Mouse (Mus musculus) left cerebral cortex, postnatal 4 days (tissue): ENCODE data around the gene Gfi1b. TPM values are rescaled to one million over a fixed set of nuclear protein-coding genes. Genes with fewer than 3 reads are reported as not detected.
A peak's percentile ranks its signal among the peaks of the same experiment; 100 is the strongest.

ENCODE experiments used
- DNase-seq: peaks from one replicate; pipeline ENCODE4 v3.0.0-alpha.2; 2022
- intact Hi-C: fragments of 180-260 bp; cut with DNase I; formaldehyde crosslinking; loops from one replicate; pipeline ENCODE4 v1.15.1; 2025
- total RNA-seq, 2 experiments: library from RNA; stranded (reverse); gene quantifications; 2 replicates each; pipeline ENCODE4 v1.2.3; 2021

Gfi1b gene
- total RNA-seq, 2 experiments from 2014 or later: not detected

GRCm38 (mm10) chr2:28601720-28602590 lies 19.8 kb downstream of the Gfi1b start:
- intact Hi-C loops: no loop called here
- no peak for DNase-seq

DNA sequence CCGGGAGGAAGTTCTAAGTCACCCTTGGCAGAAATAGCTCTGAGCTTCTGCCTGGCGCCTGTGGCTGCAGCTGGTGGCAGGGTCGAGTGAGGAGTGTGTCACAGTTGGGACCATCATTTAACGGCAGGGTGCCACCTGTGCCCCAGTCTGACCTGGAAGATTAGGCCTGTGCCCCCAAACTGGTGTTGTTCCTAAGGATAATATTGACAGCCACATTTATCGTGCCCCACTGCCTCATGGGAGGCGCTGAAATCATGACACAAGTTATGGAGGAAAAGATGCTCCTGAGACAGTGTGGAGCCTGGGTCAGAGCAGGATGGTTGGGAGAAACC lies 22.2 kb downstream of the Gfi1b start:
- DNase-seq: no peak
- intact Hi-C loops: no loop called here

DNA sequence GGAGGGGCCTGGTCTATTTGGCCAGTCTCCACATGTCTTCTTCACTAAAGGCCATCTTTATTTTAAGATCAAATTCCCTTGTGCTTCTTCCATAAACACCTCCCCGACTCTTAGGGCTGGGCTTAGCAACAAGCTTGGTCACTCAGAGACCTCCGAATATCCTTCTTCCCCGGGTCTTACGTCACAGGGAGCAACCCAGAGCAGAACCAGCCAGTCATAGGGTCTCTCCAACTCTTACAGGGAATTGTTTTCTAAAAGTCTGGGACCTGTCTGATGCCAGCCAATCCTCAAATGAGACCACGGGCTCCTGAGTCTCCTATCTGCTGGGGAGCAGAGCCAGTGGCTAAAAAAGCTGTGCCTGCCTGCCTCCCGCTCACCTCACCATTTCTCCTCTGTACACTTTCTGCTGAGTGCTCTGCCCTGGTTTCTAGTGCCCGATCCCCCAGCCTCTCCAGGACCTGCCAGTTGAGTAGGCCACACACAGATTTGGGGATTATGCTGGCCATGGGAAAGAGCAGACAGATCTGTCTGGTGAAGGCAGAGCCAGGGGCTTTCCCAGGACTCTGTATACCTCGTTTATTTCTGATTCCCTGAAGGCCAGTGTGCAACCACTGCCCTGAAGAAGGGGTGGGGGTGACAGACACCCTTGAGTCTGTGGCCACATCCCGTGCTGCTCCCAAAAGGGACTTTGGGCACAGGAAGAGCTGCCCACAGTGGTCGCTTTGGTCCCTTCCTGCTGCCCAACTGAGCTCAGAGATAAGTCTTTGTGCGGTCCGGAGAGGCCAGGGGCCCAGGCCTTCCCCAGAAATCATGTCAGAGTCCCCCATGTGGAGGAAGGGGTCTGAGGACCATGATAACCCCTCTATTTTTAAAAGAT lies 22.9 kb downstream of the Gfi1b start:
- intact Hi-C loops: no loop called here
- DNase-seq: no peak

DNA sequence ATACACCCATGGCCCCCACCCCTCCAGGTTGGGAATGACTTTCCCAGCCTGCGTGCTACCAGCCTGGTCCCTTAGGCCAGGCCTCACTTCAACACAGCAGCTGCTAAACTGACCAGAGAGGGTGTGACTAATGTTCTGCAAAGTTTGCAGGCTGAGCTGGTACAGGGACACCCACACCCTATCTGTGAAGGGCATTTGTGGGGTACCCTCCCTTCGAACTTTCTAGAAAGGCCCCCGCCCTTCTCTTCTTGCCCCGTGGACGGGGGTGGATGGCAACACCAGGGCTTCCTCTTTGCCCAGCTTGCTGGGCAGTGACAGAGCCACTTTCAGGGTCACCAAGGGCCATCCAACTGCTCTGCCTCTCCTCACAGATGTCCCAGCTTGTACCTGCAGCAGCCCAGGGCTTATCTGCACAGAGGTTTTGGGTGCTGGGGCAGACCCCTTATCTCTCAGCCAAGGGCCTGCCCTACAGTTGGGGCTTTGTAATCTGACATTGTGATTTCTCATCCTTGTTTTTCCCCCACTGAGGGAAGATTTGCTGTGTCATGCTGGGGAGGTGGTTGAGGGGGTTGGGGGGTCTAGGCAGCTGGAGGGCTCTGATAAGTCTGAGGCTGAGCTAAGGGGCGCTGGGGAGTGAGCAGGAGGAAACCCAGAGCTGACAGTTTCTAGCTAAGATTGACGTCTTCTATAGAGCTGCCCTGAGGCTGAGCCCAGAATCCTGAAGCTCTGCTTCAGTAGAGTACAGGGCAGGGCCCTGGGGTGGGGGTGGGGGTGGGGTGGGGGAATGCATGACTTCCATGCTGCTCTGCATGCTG lies 23.8 kb downstream of the Gfi1b start:
- intact Hi-C loops: no loop called here
- no peak for DNase-seq

DNA sequence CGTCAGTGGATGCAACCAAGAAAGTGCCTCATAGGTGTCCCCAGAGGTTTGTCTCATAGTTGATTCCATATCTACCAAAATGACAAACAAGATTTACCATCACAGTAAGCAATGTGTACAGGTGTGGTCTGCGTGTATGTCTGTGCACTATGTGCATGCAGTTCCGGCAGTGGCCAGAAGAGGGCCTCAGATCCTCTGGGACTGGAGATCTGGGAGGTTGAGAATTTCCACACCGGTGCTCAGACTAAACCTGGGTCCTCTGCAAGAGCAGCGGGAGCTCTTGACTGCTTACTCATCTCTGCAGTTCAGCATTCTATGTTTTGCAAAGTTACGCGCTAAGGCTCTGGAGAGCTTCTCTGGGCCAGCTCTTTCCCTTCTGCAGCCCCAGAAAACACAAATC lies 24.8 kb downstream of the Gfi1b start:
- no peak for DNase-seq
- intact Hi-C loops: no loop called here

DNA sequence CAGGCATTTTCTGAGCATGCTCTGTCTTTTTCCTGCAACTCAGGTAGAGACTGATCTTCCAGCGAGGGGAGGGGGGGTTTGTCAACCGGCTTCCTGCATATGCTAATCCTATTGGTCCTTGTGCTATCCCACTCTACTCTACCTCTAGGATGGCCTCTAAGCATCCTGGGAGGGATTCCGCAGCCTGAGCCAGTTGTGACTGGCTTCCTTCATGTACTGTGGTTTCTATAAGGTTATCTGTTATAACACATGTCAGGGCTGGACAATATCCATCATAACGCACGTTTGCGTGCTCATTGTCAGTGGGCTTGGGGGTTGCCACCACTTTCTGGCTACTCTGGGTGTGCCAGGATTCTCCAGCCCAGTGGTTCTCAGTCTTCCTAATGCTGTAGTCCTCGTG lies 25.8 kb downstream of the Gfi1b start:
- intact Hi-C loops: no loop called here
- no peak for DNase-seq

DNA sequence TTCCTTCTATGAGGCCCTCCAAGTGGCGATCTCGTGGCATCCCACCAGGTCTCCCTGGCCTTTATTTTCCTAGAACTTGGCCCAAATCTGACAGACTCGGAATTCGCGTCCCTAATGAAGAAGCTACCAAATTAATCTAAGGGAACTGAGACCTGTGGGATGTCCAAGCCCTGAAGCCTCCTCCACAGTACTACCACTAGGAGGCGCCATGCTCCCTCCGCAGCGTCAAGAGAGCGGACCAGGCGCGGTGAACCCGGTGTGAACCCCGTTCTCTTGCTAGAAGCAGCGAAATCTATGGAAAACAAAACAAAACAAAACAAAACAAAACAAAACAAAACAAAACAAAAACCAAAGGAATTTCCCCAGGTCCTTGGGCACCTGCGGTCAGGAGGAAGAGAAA lies 29.0 kb downstream of the Gfi1b start:
- DNase-seq: peak; percentile 73
- intact Hi-C loops: no loop called here

DNA sequence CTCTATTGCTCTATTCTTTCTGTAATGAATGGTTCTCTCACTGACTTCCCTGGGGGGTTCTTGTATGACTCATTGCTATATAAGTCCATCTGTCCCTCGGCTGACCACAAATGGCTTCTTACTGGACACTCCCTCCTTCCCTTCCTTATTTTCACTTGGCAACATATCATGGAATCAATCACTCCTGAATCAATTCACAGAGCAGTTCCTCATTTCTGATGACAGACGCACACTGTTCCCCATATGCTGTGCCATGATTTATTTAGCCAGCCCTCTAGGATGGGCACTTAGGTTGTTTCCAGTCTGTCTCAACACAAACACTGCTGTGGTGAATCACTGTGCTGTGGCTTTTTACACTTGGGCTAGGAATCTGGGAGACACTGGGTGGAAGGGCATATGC lies 30.3 kb downstream of the Gfi1b start:
- no peak for DNase-seq

GRCm38 (mm10) chr2:28588574-28588973 lies 33.2 kb downstream of the Gfi1b start:
- DNase-seq: no peak

More for the DNA sequence above, 30.3 kb downstream of the Gfi1b start:
- intact Hi-C loops: no loop called here

DNA sequence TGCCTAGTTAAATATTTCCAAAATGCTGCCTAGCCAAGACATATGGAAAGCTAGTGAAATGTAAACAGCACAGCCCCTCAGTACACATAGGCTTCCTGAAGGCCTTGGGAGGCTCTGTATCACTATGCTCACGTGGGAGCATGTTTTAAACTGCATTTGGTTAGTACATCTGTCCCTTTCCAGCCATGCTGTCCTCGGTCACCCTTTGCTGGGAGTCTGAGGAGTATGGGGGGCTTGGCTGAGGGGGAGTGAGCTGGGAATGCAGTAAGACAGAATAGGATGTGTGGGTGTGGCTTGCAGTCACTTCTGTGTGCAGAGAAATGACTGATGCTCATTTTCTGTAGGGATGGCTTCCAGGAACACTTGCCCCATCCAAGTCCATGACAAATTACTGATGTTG lies 36.1 kb downstream of the Gfi1b start:
- intact Hi-C loops: no loop called here
- DNase-seq: no peak

More at GRCm38 (mm10) chr2:28588574-28588973, 33.2 kb downstream of the Gfi1b start:
- intact Hi-C loops: no loop called here

- intact Hi-C loops: no loop called here
- peak; percentile 78 for DNase-seq
Observed at GRCm38 (mm10) chr2:28585043-28585571, 36.7 kb downstream of the Gfi1b start.

DNA sequence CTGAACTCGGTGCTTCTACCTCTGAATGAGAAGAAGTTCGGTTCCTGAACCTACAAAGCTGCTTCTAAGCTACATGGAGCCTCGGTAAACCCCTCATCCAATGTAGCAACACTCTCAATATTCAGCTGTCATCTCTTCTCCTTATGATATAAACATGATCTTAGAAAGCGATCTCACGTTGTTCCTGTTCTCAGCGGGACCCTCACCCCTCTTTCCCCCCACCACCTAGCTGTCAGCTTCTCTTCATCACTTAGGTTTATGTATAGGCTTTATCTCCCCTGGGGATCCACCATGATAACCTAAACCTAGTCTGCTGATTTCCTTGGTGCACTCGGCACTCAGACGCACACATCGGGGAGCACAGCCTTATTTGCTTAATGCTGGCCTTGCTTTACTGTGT lies 38.1 kb downstream of the Gfi1b start, which contains the start of gene Gtf3c5:
TSS of gene Gtf3c5 (minus strand) at position 101 of the 400 bp plus-strand sequence.
- DNase-seq: no peak
- intact Hi-C loops: no loop called here

DNA sequence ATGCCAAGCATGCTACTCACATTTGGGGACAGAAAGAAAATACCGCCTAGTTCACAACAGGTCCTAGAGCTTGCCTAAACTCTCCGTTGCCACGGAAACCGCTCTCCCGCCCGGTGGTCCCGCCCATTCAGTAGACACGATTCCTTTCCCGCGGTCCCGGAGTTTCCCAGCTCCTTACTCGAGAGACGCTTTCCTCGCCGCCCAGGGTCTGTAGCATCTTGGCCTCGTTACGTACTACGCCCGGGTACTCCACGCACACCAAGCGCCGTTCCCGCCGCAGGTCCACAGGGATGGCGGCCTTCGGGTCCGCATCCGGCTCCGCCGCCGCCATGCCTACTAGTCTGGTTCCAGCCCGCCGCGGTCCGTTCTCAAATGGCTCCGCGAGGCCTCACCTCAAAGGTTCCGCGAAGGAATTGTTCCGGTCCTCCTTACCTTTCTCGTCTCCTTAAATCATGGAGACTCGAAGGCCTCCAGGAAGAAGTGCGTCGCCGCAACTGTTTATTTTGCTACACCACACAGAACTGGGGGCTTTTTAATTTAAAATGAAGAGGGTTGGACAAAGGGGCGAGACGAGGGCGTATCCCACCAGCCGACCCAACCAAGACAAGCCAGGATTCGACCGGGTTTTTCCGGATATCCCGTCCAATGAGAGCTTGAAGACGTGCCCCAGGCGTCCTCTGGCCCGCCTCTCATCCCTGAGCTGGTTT lies 39.0 kb downstream of the Gfi1b start:
- intact Hi-C loops: no loop called here
- peak; percentile 85 for DNase-seq

DNA sequence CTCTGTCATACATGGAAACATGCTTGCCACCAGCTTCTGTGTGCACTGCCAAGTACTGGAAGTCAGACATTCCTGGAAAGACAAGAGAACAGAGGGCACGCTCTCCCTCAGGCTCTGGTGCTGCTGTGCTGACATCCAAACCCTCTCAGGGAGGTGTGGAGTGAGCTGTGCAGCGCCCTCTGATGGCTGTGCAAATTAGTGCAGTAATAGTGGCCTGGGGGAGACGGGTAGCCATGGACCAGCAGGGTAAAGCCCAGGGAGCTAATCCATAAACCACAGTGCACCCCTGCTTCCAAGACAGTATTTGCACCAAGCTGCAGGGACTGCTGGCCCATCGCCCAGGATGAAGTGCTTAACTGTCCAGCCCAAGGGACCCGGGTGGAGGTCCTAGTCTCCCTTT lies 43.8 kb downstream of the Gfi1b start:
- DNase-seq: peak; percentile 41
- intact Hi-C loops: no loop called here

DNA sequence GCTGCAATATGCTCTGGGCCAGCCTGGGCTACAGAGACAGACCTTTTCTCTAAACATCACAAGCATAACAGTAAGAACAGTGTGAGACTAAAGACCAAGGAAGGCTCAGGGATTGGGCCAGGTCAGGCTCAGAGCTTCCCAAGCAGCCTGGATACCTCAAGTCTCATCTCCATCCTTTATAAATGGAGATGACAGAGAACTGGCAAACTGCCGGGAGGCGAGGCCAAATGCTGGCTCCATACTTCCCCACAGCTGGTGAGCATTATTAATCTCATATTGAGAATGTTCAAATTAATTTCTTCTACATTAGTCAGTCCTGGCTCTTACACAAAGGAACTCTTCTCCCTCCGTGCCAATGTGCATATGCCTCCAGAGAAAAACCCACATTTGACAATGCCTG lies 45.0 kb downstream of the Gfi1b start:
- intact Hi-C loops: no loop called here
- DNase-seq: peak; percentile 84

- DNase-seq: peak; percentile 51
- intact Hi-C loops: no loop called here
Observed at GRCm38 (mm10) chr2:28575341-28575740, 46.4 kb downstream of the Gfi1b start.

GRCm38 (mm10) chr2:28569903-28570302 lies 51.9 kb downstream of the Gfi1b start:
- no peak for DNase-seq
- intact Hi-C loops: no loop called here

- intact Hi-C loops: no loop called here
- no peak for DNase-seq
Observed at GRCm38 (mm10) chr2:28566545-28566944, 55.2 kb downstream of the Gfi1b start.

DNA sequence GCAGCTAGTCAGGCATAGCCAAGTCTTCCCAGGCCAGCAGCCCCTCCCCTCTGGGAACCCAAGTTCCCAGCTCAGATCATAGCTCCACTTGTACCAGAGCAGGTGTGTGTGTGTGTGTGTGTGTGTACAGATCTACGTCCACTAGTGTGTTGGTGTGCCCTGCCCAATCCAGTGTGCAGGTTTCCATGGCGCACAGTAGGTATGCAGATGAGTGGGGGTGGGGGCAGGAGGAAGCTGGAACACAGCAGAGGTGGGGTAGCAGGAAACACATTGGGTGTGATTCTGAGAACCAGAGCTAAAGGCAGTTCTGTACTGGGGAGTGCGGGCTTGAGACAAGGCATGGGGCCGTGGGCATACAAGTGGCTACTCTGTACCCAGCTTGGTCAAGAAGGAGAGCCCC lies 57.4 kb downstream of the Gfi1b start:
- intact Hi-C loops: no loop called here
- DNase-seq: no peak

GRCm38 (mm10) chr2:28563830-28564229 lies 58.0 kb downstream of the Gfi1b start:
- intact Hi-C loops: no loop called here
- no peak for DNase-seq
